Mouse (Mus musculus) lung, postnatal 4 days (tissue): Measurements from ENCODE around the gene Bpifb4.

Experiments
- DNase-seq, 2 experiments: peaks; one replicate each; pipeline ENCODE4 v3.0.0; 2021

Bpifb4 gene

DNA sequence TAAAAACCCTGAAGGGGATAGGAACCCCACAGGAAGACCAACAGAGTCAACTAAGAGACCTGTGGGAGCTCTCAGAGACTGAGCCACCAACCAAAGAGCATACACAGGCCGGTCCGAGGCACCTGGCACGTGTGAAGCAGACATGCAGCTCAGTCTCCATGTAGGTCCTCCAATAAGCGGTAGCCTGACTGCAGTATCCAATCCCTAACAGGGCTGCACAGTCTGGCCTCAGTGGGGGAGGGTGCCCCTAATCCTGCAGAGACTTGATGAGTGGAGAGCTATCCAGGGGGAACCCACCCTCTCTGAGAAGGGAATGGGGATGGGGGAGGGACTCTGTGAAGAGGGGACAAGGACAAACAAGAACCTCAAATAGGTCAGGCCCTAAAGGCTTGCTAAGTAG, 67.7 kb downstream of the Bpifb4 start:
- DNase-seq = no peak

DNA sequence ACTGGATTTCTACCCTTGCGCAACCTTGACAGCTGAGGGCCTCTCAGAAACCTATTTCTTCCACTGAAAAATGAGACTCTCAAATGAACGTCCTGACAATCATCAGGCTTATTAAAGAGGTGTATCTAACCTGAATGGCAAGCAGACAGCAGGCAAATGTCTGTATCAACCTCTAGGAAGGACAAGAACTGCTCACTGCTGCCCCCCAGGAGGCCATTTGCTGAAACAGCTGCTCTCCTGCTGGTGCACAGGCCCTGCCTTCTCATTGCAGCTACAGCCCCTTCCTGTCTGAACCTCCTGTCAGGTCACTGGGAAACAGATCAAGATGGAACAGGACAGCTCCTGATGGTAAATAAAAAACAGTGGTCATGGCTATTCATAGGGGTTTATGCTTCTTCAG, 68.3 kb downstream of the Bpifb4 start:
- DNase-seq = no peak

- no peak for DNase-seq
These were observed 69.4 kb downstream of the Bpifb4 start for GRCm38 (mm10) chr2:154007381-154007780.

DNA sequence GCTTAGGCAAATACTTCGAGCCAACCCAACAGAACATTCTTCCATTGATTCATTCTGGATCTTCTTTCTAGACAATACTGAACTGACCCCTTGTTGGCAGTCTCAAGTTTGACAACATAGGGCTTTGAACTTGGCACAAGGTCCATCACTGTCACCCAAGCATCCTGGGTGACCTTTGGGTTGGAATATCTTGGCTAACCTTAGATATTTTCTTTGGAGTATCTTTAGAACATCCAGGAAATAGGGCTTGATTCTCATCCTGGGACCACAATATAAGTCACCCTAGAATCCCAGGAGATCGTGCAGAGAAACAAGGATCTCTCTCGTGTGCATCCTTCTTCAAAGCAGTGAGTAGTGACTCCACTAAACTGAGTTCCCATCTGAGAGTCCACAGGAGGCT, 70.0 kb downstream of the Bpifb4 start, which contains the start of gene Bpifa2:
TSS of gene Bpifa2 (plus strand) at position 301 of the 400 bp plus-strand sequence.
- no peak for DNase-seq
